Mouse (Mus musculus): ENCODE measurements at regions not wholly inside any gene's neighbourhood (a gene's known extent, or its start where the extent isn't known, plus 50 kb on each side); places are given as distances from the start of the nearest gene placed in this dataset.

GRCm38 (mm10) chr13:79057424-79057823 is 857.9 kb upstream of the Nr2f1 start:
- no peak overlapping the region for H3K27ac ChIP-seq
- WGBS, result 84% methylated on average over 1 of the region's 1 CpGs
- no peak overlapping the region for H3K4me2 ChIP-seq (replicated peaks)

GRCm38 (mm10) chr13:79054481-79054880 is 854.9 kb upstream of the Nr2f1 start:
- H3K4me2 ChIP-seq (replicated peaks), result no peak overlapping the region

More at GRCm38 (mm10) chr13:79057424-79057823, 857.9 kb upstream of the Nr2f1 start:
- no peak overlapping the region for H3K9ac ChIP-seq (replicated peaks)
- H3K9me3 ChIP-seq, result no peaks in the 10 kb centered on the region
- ATAC-seq, result no peak
- no peak overlapping the region for H3K4me3 ChIP-seq (replicated peaks)
- H3K4me1 ChIP-seq (replicated peaks), result no peaks in the 10 kb centered on the region
- no peaks in the 10 kb centered on the region for H3K36me3 ChIP-seq
- no peaks in the 10 kb centered on the region for H3K27me3 ChIP-seq

GRCm38 (mm10) chr13:79053428-79053827 is 853.9 kb upstream of the Nr2f1 start:
- no peaks in the 10 kb centered on the region for H3K36me3 ChIP-seq

More at GRCm38 (mm10) chr13:79054481-79054880, 854.9 kb upstream of the Nr2f1 start:
- H3K27me3 ChIP-seq, result no peaks in the 10 kb centered on the region
- H3K27ac ChIP-seq, result no peak overlapping the region
- no peak for ATAC-seq
- H3K36me3 ChIP-seq, result no peaks in the 10 kb centered on the region
- H3K9ac ChIP-seq (replicated peaks), result no peak overlapping the region
- H3K4me3 ChIP-seq (replicated peaks), result no peak overlapping the region
- H3K4me1 ChIP-seq (replicated peaks), result 0 out of 2 replicates have a peak, but pooled peaks cover 5% of the 10 kb centered on the region
- H3K9me3 ChIP-seq, result no peaks in the 10 kb centered on the region

GRCm38 (mm10) chr13:79047240-79047639 is 847.7 kb upstream of the Nr2f1 start:
- Histone ChIP-seq H3K4me2 (replicated peaks) (no peak overlapping the region), H3K27ac (no peak overlapping the region), H3K9me3 (no peaks in the 10 kb centered on the region), H3K9ac (replicated peaks) (no peak overlapping the region), H3K4me1 (replicated peaks) (0 out of 2 replicates have a peak, but pooled peaks cover 5% of the 10 kb centered on the region), H3K4me3 (replicated peaks) (no peak overlapping the region), H3K36me3 (no peaks in the 10 kb centered on the region), H3K27me3 (no peaks in the 10 kb centered on the region)
- WGBS, result 31% methylated on average over 1 of the region's 1 CpGs
- no peak for ATAC-seq

More at GRCm38 (mm10) chr13:79053428-79053827, 853.9 kb upstream of the Nr2f1 start:
- Histone ChIP-seq H3K9me3 (no peaks in the 10 kb centered on the region), H3K27ac (no peak overlapping the region), H3K27me3 (no peaks in the 10 kb centered on the region), H3K9ac (replicated peaks) (no peak overlapping the region), H3K4me1 (replicated peaks) (0 out of 2 replicates have a peak, but pooled peaks cover 5% of the 10 kb centered on the region), H3K4me3 (replicated peaks) (no peak overlapping the region), H3K4me2 (replicated peaks) (no peak overlapping the region)
- WGBS, result 97% methylated on average over 1 of the region's 1 CpGs
- no peak for ATAC-seq

- Histone ChIP-seq H3K36me3 (no peaks in the 10 kb centered on the region), H3K4me2 (replicated peaks) (no peak overlapping the region), H3K9me3 (no peaks in the 10 kb centered on the region), H3K27ac (no peak overlapping the region), H3K27me3 (no peaks in the 10 kb centered on the region), H3K4me3 (replicated peaks) (no peak overlapping the region), H3K9ac (replicated peaks) (no peak overlapping the region), H3K4me1 (replicated peaks) (no peaks in the 10 kb centered on the region)
- ATAC-seq, result no peak
- WGBS, result 48% methylated on average over 5 of the region's 5 CpGs
These were observed 845.1 kb upstream of the Nr2f1 start for GRCm38 (mm10) chr13:79044657-79045056.

GRCm38 (mm10) chr13:79037883-79038282 is 838.3 kb upstream of the Nr2f1 start:
- ATAC-seq, result no peak

GRCm38 (mm10) chr13:79035276-79035675 is 835.7 kb upstream of the Nr2f1 start:
- H3K9me3 ChIP-seq, result no peaks in the 10 kb centered on the region
- no peaks in the 10 kb centered on the region for H3K4me1 ChIP-seq (replicated peaks)
- H3K4me3 ChIP-seq (replicated peaks), result no peak overlapping the region
- H3K27ac ChIP-seq, result no peak overlapping the region
- no peak overlapping the region for H3K9ac ChIP-seq (replicated peaks)
- no peak overlapping the region for H3K4me2 ChIP-seq (replicated peaks)
- H3K27me3 ChIP-seq, result no peaks in the 10 kb centered on the region
- 87% methylated on average over 2 of the region's 2 CpGs for WGBS
- no peak for ATAC-seq
- H3K36me3 ChIP-seq, result no peaks in the 10 kb centered on the region

More at GRCm38 (mm10) chr13:79037883-79038282, 838.3 kb upstream of the Nr2f1 start:
- H3K27ac ChIP-seq, result no peak overlapping the region
- no peak overlapping the region for H3K9ac ChIP-seq (replicated peaks)
- H3K4me2 ChIP-seq (replicated peaks), result no peak overlapping the region
- H3K4me1 ChIP-seq (replicated peaks), result no peaks in the 10 kb centered on the region
- no peaks in the 10 kb centered on the region for H3K36me3 ChIP-seq
- H3K27me3 ChIP-seq, result no peaks in the 10 kb centered on the region
- H3K9me3 ChIP-seq, result no peaks in the 10 kb centered on the region
- no peak overlapping the region for H3K4me3 ChIP-seq (replicated peaks)

- no peaks in the 10 kb centered on the region; the same call in 1 of the 2 replicates for H3K4me1 ChIP-seq (replicated peaks)
- ATAC-seq, result no peak
- H3K4me3 ChIP-seq (replicated peaks), result no peak overlapping the region
- no peaks in the 10 kb centered on the region for H3K36me3 ChIP-seq
- no peaks in the 10 kb centered on the region for H3K9me3 ChIP-seq
- no peaks in the 10 kb centered on the region for H3K27me3 ChIP-seq
- H3K9ac ChIP-seq (replicated peaks), result no peak overlapping the region
- no peak overlapping the region for H3K27ac ChIP-seq
- no peak overlapping the region for H3K4me2 ChIP-seq (replicated peaks)
These were observed 830.4 kb upstream of the Nr2f1 start for GRCm38 (mm10) chr13:79029974-79030373.

GRCm38 (mm10) chr13:79027877-79028760 is 828.6 kb upstream of the Nr2f1 start:
- 0 out of 2 replicates have a peak, but pooled peaks have one; percentile 37 for ATAC-seq
- H3K27ac ChIP-seq, result no peak overlapping the region
- no peak overlapping the region for H3K9ac ChIP-seq (replicated peaks)
- WGBS, result 38% methylated on average over 4 of the region's 4 CpGs
- H3K27me3 ChIP-seq, result no peaks in the 10 kb centered on the region
- H3K4me1 ChIP-seq (replicated peaks), result no peaks in the 10 kb centered on the region; the same call in 1 of the 2 replicates
- no peaks in the 10 kb centered on the region for H3K9me3 ChIP-seq
- no peak overlapping the region for H3K4me2 ChIP-seq (replicated peaks)
- no peak overlapping the region for H3K4me3 ChIP-seq (replicated peaks)
- H3K36me3 ChIP-seq, result no peaks in the 10 kb centered on the region

GRCm38 (mm10) chr13:79025645-79026044 is 826.1 kb upstream of the Nr2f1 start:
- Histone ChIP-seq H3K4me3 (replicated peaks) (no peak overlapping the region), H3K36me3 (no peaks in the 10 kb centered on the region), H3K4me2 (replicated peaks) (no peak overlapping the region), H3K9me3 (no peaks in the 10 kb centered on the region), H3K27ac (no peak overlapping the region), H3K9ac (replicated peaks) (no peak overlapping the region), H3K4me1 (replicated peaks) (no peaks in the 10 kb centered on the region; the same call in 1 of the 2 replicates), H3K27me3 (no peaks in the 10 kb centered on the region)
- 13% methylated on average over 1 of the region's 1 CpGs for WGBS
- no peak for ATAC-seq

GRCm38 (mm10) chr13:79018051-79018450 is 818.5 kb upstream of the Nr2f1 start:
- no peak overlapping the region for H3K4me2 ChIP-seq (replicated peaks)
- H3K27me3 ChIP-seq, result no peaks in the 10 kb centered on the region
- H3K9ac ChIP-seq (replicated peaks), result no peak overlapping the region
- 87% methylated on average over 2 of the region's 2 CpGs for WGBS
- H3K9me3 ChIP-seq, result no peaks in the 10 kb centered on the region
- H3K27ac ChIP-seq, result no peak overlapping the region
- no peak for ATAC-seq
- no peaks in the 10 kb centered on the region for H3K4me1 ChIP-seq (replicated peaks)
- H3K36me3 ChIP-seq, result no peaks in the 10 kb centered on the region
- H3K4me3 ChIP-seq (replicated peaks), result no peak overlapping the region

GRCm38 (mm10) chr13:79003313-79003712 is 803.8 kb upstream of the Nr2f1 start:
- H3K4me2 ChIP-seq (replicated peaks), result no peak overlapping the region
- H3K27ac ChIP-seq, result no peak overlapping the region
- H3K4me1 ChIP-seq (replicated peaks), result no peaks in the 10 kb centered on the region
- no peak for ATAC-seq
- H3K4me3 ChIP-seq (replicated peaks), result no peak overlapping the region
- H3K36me3 ChIP-seq, result no peaks in the 10 kb centered on the region
- WGBS, result 93% methylated on average over 1 of the region's 1 CpGs
- no peaks in the 10 kb centered on the region for H3K9me3 ChIP-seq
- H3K27me3 ChIP-seq, result no peaks in the 10 kb centered on the region
- no peak overlapping the region for H3K9ac ChIP-seq (replicated peaks)

All from midbrain, embryonic 13.5 days (tissue).